Mouse (Mus musculus): Measurements from ENCODE around the gene Lalba. TPM values are rescaled to one million over a fixed set of nuclear protein-coding genes. Genes with fewer than 3 reads are reported as not detected.
"Not testable (repeated sequence)": the region's sequence is repeated elsewhere in the genome, so short reads cannot be mapped to it uniquely, and the experiment has no call there.

The Lalba gene
- polyA plus RNA-seq, 1 experiment from 2014 or later = not detected

- not testable (repeated sequence) for H3K4me3 ChIP-seq (ENCODE audit: control insufficient read depth in 1 of 2, insufficient read depth in 1 of 2, low read depth in 1 of 2, low read length in 2 of 2); H3K27me3 ChIP-seq (ENCODE audit: control insufficient read depth, insufficient read depth, low read length); H3K9ac ChIP-seq (ENCODE audit: low read length); H3K9me3 ChIP-seq (ENCODE audit: control insufficient read depth, low read length); ATAC-seq (ENCODE audit: insufficient number of reproducible peaks, insufficient read depth, low FRiP score, low read depth); H3K4me2 ChIP-seq (ENCODE audit: low read length); H3K27ac ChIP-seq (replicated peaks in 1 of 2; ENCODE audit: control insufficient read depth in 1 of 2, insufficient read depth in 1 of 2, low read depth in 2 of 2, low read length in 2 of 2)
- Histone ChIP-seq H3K4me1 (ENCODE audit: control insufficient read depth in 2 of 2, insufficient read depth in 2 of 2, low read length in 2 of 2) (peaks cover 12 to 15% of the 10 kb centered on the region in 2 experiments), H3K36me3 (ENCODE audit: control insufficient read depth, insufficient read depth, low read length) (peaks cover 17% of the 10 kb centered on the region)
- 48% methylated on average over 2 of the region's 2 CpGs for WGBS
These were observed 32.3 kb upstream of the Lalba start for GRCm38 (mm10) chr15:98514845-98515244.

GRCm38 (mm10) chr15:98514146-98514545, 31.6 kb upstream of the Lalba start:
- Histone ChIP-seq H3K4me1 (ENCODE audit: control insufficient read depth in 2 of 2, insufficient read depth in 2 of 2, low read length in 2 of 2) (peaks cover 12 to 15% of the 10 kb centered on the region in 2 experiments), H3K4me3 (ENCODE audit: control insufficient read depth in 1 of 2, insufficient read depth in 1 of 2, low read depth in 1 of 2, low read length in 2 of 2) (no peak overlapping the region), H3K9ac (ENCODE audit: low read length) (no peak overlapping the region), H3K9me3 (ENCODE audit: control insufficient read depth, low read length) (no peaks in the 10 kb centered on the region), H3K27ac (replicated peaks in 1 of 2; ENCODE audit: control insufficient read depth in 1 of 2, insufficient read depth in 1 of 2, low read depth in 2 of 2, low read length in 2 of 2) (no peak overlapping the region), H3K4me2 (ENCODE audit: low read length) (no peak overlapping the region), H3K27me3 (ENCODE audit: control insufficient read depth, insufficient read depth, low read length) (no peaks in the 10 kb centered on the region), H3K36me3 (ENCODE audit: control insufficient read depth, insufficient read depth, low read length) (peaks cover 11% of the 10 kb centered on the region)
- 74% methylated on average over 8 of the region's 8 CpGs for WGBS
- no peak for ATAC-seq (ENCODE audit: insufficient number of reproducible peaks, insufficient read depth, low FRiP score, low read depth)

DNA sequence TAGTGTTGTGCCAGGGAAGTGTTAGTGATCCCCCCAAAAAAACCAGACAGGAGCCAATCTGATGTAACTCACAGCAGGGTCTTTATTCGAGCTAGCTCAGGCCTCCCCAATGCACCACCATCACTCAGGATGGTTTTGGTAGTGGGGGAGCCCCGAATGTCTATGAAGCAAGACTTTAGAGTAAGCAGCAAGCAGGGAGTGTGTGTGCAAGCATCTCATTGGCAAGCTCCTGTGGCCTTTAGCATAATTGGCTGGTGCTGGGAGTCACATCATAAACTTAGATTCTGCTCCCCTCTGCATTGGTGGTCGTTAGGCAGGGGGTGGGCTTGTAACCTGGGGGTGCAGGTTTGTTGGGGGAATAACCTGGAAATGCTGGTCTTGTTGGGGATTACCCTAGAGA, 31.2 kb upstream of the Lalba start:
- not testable (repeated sequence) for H3K9ac ChIP-seq (ENCODE audit: low read length); ATAC-seq (ENCODE audit: insufficient number of reproducible peaks, insufficient read depth, low FRiP score, low read depth); H3K9me3 ChIP-seq (ENCODE audit: control insufficient read depth, low read length); H3K27ac ChIP-seq (replicated peaks in 1 of 2; ENCODE audit: control insufficient read depth in 1 of 2, insufficient read depth in 1 of 2, low read depth in 2 of 2, low read length in 2 of 2); H3K4me3 ChIP-seq (ENCODE audit: control insufficient read depth in 1 of 2, insufficient read depth in 1 of 2, low read depth in 1 of 2, low read length in 2 of 2); H3K27me3 ChIP-seq (ENCODE audit: control insufficient read depth, insufficient read depth, low read length); H3K4me2 ChIP-seq (ENCODE audit: low read length)
- peaks cover 10% of the 10 kb centered on the region for H3K36me3 ChIP-seq (ENCODE audit: control insufficient read depth, insufficient read depth, low read length)
- H3K4me1 ChIP-seq (ENCODE audit: control insufficient read depth in 2 of 2, insufficient read depth in 2 of 2, low read length in 2 of 2) = peaks cover 12 to 15% of the 10 kb centered on the region in 2 experiments
- 65% methylated on average over 3 of the region's 3 CpGs for WGBS

- Histone ChIP-seq H3K4me1 (ENCODE audit: control insufficient read depth in 2 of 2, insufficient read depth in 2 of 2, low read length in 2 of 2) (peaks cover 12 to 15% of the 10 kb centered on the region in 2 experiments), H3K9me3 (ENCODE audit: control insufficient read depth, low read length) (no peaks in the 10 kb centered on the region), H3K9ac (ENCODE audit: low read length) (no peak overlapping the region), H3K27me3 (ENCODE audit: control insufficient read depth, insufficient read depth, low read length) (no peaks in the 10 kb centered on the region), H3K4me2 (ENCODE audit: low read length) (peak overlapping the region; percentile 24), H3K27ac (replicated peaks in 1 of 2; ENCODE audit: control insufficient read depth in 1 of 2, insufficient read depth in 1 of 2, low read depth in 2 of 2, low read length in 2 of 2) (0 out of 4 replicates have a peak overlapping the region, but pooled peaks of 1 of the 2 experiments have one; percentile 6), H3K4me3 (ENCODE audit: control insufficient read depth in 1 of 2, insufficient read depth in 1 of 2, low read depth in 1 of 2, low read length in 2 of 2) (no peak overlapping the region), H3K36me3 (ENCODE audit: control insufficient read depth, insufficient read depth, low read length) (peaks cover 2% of the 10 kb centered on the region)
- 24% methylated on average over 17 of the region's 17 CpGs for WGBS
- ATAC-seq (ENCODE audit: insufficient number of reproducible peaks, insufficient read depth, low FRiP score, low read depth) = no peak
These were observed 30.3 kb upstream of the Lalba start for GRCm38 (mm10) chr15:98512799-98513321.

DNA sequence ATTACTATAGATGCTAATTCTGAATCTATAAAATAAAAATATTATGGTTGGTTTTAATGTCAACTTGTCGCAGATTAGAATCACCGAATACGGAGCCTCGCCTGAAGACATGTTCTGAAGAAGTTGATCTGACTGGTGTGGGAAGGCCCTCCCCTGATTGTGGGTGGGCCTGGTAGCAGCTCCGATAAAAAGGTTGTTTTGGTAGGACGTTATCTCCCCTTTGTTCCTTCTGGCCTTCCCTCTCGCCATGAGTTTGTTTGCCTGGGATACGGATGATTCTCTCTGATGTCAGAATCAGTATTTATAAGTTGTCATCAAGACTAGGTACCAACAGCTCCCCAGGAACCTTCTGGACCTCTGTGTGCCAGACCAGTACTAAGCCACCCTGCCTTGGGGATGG, 29.7 kb upstream of the Lalba start:
- H3K4me1 ChIP-seq (ENCODE audit: control insufficient read depth in 2 of 2, insufficient read depth in 2 of 2, low read length in 2 of 2) = peaks cover 12 to 15% of the 10 kb centered on the region in 2 experiments
- H3K4me2 ChIP-seq (ENCODE audit: low read length) = no peak overlapping the region
- H3K9ac ChIP-seq (ENCODE audit: low read length) = no peak overlapping the region
- no peaks in the 10 kb centered on the region for H3K36me3 ChIP-seq (ENCODE audit: control insufficient read depth, insufficient read depth, low read length)
- 35% methylated on average over 8 of the region's 8 CpGs for WGBS
- H3K9me3 ChIP-seq (ENCODE audit: control insufficient read depth, low read length) = no peaks in the 10 kb centered on the region
- no peak overlapping the region for H3K27ac ChIP-seq (replicated peaks in 1 of 2; ENCODE audit: control insufficient read depth in 1 of 2, insufficient read depth in 1 of 2, low read depth in 2 of 2, low read length in 2 of 2)
- no peak overlapping the region for H3K4me3 ChIP-seq (ENCODE audit: control insufficient read depth in 1 of 2, insufficient read depth in 1 of 2, low read depth in 1 of 2, low read length in 2 of 2)
- ATAC-seq (ENCODE audit: insufficient number of reproducible peaks, insufficient read depth, low FRiP score, low read depth) = no peak
- H3K27me3 ChIP-seq (ENCODE audit: control insufficient read depth, insufficient read depth, low read length) = no peaks in the 10 kb centered on the region

GRCm38 (mm10) chr15:98511386-98511928, 28.9 kb upstream of the Lalba start:
- Histone ChIP-seq H3K27ac (replicated peaks in 1 of 2; ENCODE audit: control insufficient read depth in 1 of 2, insufficient read depth in 1 of 2, low read depth in 2 of 2, low read length in 2 of 2) (peak overlapping the region; percentile 9 to 37; a peak in 1 of 4 replicates), H3K27me3 (ENCODE audit: control insufficient read depth, insufficient read depth, low read length) (no peaks in the 10 kb centered on the region), H3K4me3 (ENCODE audit: control insufficient read depth in 1 of 2, insufficient read depth in 1 of 2, low read depth in 1 of 2, low read length in 2 of 2) (no peak overlapping the region), H3K9me3 (ENCODE audit: control insufficient read depth, low read length) (no peaks in the 10 kb centered on the region), H3K36me3 (ENCODE audit: control insufficient read depth, insufficient read depth, low read length) (no peaks in the 10 kb centered on the region), H3K9ac (ENCODE audit: low read length) (no peak overlapping the region), H3K4me2 (ENCODE audit: low read length) (peak overlapping the region; percentile 64), H3K4me1 (ENCODE audit: control insufficient read depth in 2 of 2, insufficient read depth in 2 of 2, low read length in 2 of 2) (peaks cover 12 to 15% of the 10 kb centered on the region in 2 experiments)
- ATAC-seq (ENCODE audit: insufficient number of reproducible peaks, insufficient read depth, low FRiP score, low read depth) = no peak
- 60% methylated on average over 13 of the region's 13 CpGs for WGBS

- no peaks in the 10 kb centered on the region for H3K36me3 ChIP-seq (ENCODE audit: control insufficient read depth, insufficient read depth, low read length)
- H3K4me3 ChIP-seq (ENCODE audit: control insufficient read depth in 1 of 2, insufficient read depth in 1 of 2, low read depth in 1 of 2, low read length in 2 of 2) = peak overlapping the region; percentile 24 to 33
- 23% methylated on average over 25 of the region's 25 CpGs for WGBS
- H3K27me3 ChIP-seq (ENCODE audit: control insufficient read depth, insufficient read depth, low read length) = no peaks in the 10 kb centered on the region
- peaks cover 12 to 15% of the 10 kb centered on the region in 2 experiments for H3K4me1 ChIP-seq (ENCODE audit: control insufficient read depth in 2 of 2, insufficient read depth in 2 of 2, low read length in 2 of 2)
- peak overlapping the region; percentile 64 for H3K4me2 ChIP-seq (ENCODE audit: low read length)
- no peaks in the 10 kb centered on the region for H3K9me3 ChIP-seq (ENCODE audit: control insufficient read depth, low read length)
- H3K9ac ChIP-seq (ENCODE audit: low read length) = peak overlapping the region; percentile 30
- ATAC-seq (ENCODE audit: insufficient number of reproducible peaks, insufficient read depth, low FRiP score, low read depth) = no peak
- peak overlapping the region; percentile 9 to 37; a peak in 1 of 4 replicates for H3K27ac ChIP-seq (replicated peaks in 1 of 2; ENCODE audit: control insufficient read depth in 1 of 2, insufficient read depth in 1 of 2, low read depth in 2 of 2, low read length in 2 of 2)
These were observed 28.2 kb upstream of the Lalba start for GRCm38 (mm10) chr15:98510438-98511385.

Data from heart, embryonic 14.5 days (tissue).